Mouse (Mus musculus): ENCODE measurements around the gene Srsf4. TPM values are rescaled to one million over a fixed set of nuclear protein-coding genes. Genes with fewer than 3 reads are reported as not detected.

Srsf4 gene
- total RNA-seq, 4 experiments from 2014 or later = 55.5 to 77.3 (median 63.0) TPM

- DNase-seq = peak; percentile 75
Measured at GRCm38 (mm10) chr4:131916425-131916824, 43.0 kb downstream of the Srsf4 start.

- DNase-seq = no peak
Measured at GRCm38 (mm10) chr4:131917010-131917555, 43.7 kb downstream of the Srsf4 start.

- no peak for DNase-seq
Measured at GRCm38 (mm10) chr4:131918026-131918533, 44.7 kb downstream of the Srsf4 start.

- no peak for DNase-seq
Measured at GRCm38 (mm10) chr4:131918711-131919500, 45.5 kb downstream of the Srsf4 start.

GRCm38 (mm10) chr4:131919506-131920140, 46.2 kb downstream of the Srsf4 start:
- no peak for DNase-seq

GRCm38 (mm10) chr4:131920141-131920594, 46.8 kb downstream of the Srsf4 start:
- DNase-seq = no peak

- peak; percentile 64 for DNase-seq
Measured at GRCm38 (mm10) chr4:131920595-131921351, 47.4 kb downstream of the Srsf4 start.

GRCm38 (mm10) chr4:131921461-131922346, 48.3 kb downstream of the Srsf4 start, which contains the start of gene Tmem200b:
Tmem200b (plus strand) TSS chr4:131921771.
- no peak for DNase-seq

GRCm38 (mm10) chr4:131922404-131922803, 49.0 kb downstream of the Srsf4 start:
- DNase-seq = no peak

GRCm38 (mm10) chr4:131924096-131924810, 50.8 kb downstream of the Srsf4 start:
- DNase-seq = no peak

GRCm38 (mm10) chr4:131929146-131929545, 55.7 kb downstream of the Srsf4 start:
- DNase-seq = no peak

- no peak for DNase-seq
Measured at GRCm38 (mm10) chr4:131939459-131939858, 66.0 kb downstream of the Srsf4 start.

GRCm38 (mm10) chr4:131940846-131941245, 67.4 kb downstream of the Srsf4 start:
- no peak for DNase-seq

- no peak for DNase-seq
Measured at GRCm38 (mm10) chr4:131947848-131948247, 74.4 kb downstream of the Srsf4 start.

- DNase-seq = no peak
Measured at GRCm38 (mm10) chr4:131949903-131950302, 76.5 kb downstream of the Srsf4 start.

GRCm38 (mm10) chr4:131950657-131951056, 77.2 kb downstream of the Srsf4 start:
- no peak for DNase-seq

Measured in adrenal gland, adult 8-10 months (tissue).